Mouse (Mus musculus): Measurements from ENCODE around the gene Ppp4r2. TPM values are rescaled to one million over a fixed set of nuclear protein-coding genes. Genes with fewer than 3 reads are reported as not detected.

Ppp4r2 gene
- polyA plus RNA-seq, 1 experiment, result 19.1 TPM

DNA sequence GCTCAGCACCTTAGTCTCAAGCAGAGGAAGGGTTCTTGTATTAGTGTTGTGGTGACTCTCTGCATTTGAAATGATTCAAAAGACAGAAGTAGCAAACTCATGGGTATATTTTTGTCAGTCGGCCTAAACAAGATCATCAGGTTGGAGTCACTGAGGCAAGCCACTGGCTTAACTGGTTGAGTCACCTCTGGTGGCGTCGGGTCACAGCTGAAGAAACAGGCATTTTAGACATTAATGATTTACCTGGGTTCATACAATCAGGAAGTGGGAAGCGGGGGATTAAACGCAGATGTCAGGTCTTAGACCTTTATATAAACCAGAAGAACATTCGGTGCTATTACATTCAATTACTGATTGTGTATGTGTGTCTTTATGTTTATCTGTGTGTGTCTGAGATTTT is 7.4 kb upstream of the Ppp4r2 start:
- H3K79me2 ChIP-seq (ENCODE audit: control insufficient read depth, insufficient read depth), result no peaks in the 10 kb centered on the region
- no peaks in the 10 kb centered on the region for H3K36me3 ChIP-seq (ENCODE audit: control insufficient read depth, insufficient read depth)
- H3K4me2 ChIP-seq (ENCODE audit: low read depth), result no peak overlapping the region
- no peaks in the 10 kb centered on the region for H3K27me3 ChIP-seq (ENCODE audit: control insufficient read depth, insufficient read depth, insufficient read length)
- no peak for TF ChIP-seq TCF12 (IDR thresholded peaks at IDR 0.05; ENCODE audit: insufficient read depth, poor library complexity, severe bottlenecking)
- TF ChIP-seq POLR2AphosphoS2 (IDR thresholded peaks at IDR 0.05; ENCODE audit: insufficient read length, low read depth), result no peak
- no peak for TF ChIP-seq POLR2A (IDR thresholded peaks at IDR 0.05; ENCODE audit: insufficient read length, low read depth)
- no peak for TF ChIP-seq CEBPB (IDR thresholded peaks at IDR 0.05; ENCODE audit: insufficient read depth, poor library complexity, severe bottlenecking)
- no peak for TF ChIP-seq REST (IDR thresholded peaks at IDR 0.05; ENCODE audit: insufficient read depth, insufficient read length)
- TF ChIP-seq MAX (IDR thresholded peaks at IDR 0.05; ENCODE audit: low read depth), result no peak
- TF ChIP-seq TCF3 (IDR thresholded peaks at IDR 0.05; ENCODE audit: insufficient read length, low read depth), result no peak
- no peak for TF ChIP-seq MYOD1 (IDR thresholded peaks at IDR 0.05; ENCODE audit: control insufficient read depth in 1 of 3, insufficient read length in 2 of 3, low read depth in 2 of 3)
- no peak for TF ChIP-seq SRF (IDR thresholded peaks at IDR 0.05; ENCODE audit: control insufficient read depth, insufficient read length, low read depth)
- no peak for TF ChIP-seq USF1 (IDR thresholded peaks at IDR 0.05; ENCODE audit: low read depth)
- TF ChIP-seq E2F4 (IDR thresholded peaks at IDR 0.05; ENCODE audit: insufficient read depth), result no peak
- no peak for TF ChIP-seq MYOG (IDR thresholded peaks at IDR 0.05; ENCODE audit: control insufficient read depth in 1 of 3, insufficient read depth in 1 of 3, insufficient read length in 2 of 3, low read depth in 2 of 3)
- no peak overlapping the region for H3K4me3 ChIP-seq
- H3ac ChIP-seq (ENCODE audit: control insufficient read depth, insufficient read length), result no peak overlapping the region

DNA sequence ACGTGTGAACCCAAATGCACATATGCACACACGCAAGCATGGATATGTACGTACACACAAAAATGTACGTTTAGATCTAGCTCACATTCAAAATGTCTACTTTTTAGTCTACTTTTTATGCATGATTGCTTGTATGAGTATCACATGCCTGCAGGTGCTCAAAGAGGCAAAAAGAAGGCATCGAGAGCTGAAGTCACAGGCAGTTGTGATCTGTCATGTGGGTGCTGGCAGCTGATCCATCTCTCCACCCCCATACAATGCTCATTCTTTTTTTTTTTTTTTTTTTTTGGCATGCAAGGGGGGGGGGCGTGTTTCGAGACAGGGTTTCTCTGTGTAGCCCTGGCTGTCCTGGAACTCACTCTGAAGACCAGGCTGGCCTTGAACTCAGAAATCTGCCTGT is 4.9 kb upstream of the Ppp4r2 start:
- Histone ChIP-seq H3K4me3 (no peak overlapping the region), H3ac (ENCODE audit: control insufficient read depth, insufficient read length) (no peak overlapping the region), H3K4me2 (ENCODE audit: low read depth) (no peak overlapping the region), H3K36me3 (ENCODE audit: control insufficient read depth, insufficient read depth) (no peaks in the 10 kb centered on the region), H3K27me3 (ENCODE audit: control insufficient read depth, insufficient read depth, insufficient read length) (no peaks in the 10 kb centered on the region), H3K79me2 (ENCODE audit: control insufficient read depth, insufficient read depth) (peaks cover 5% of the 10 kb centered on the region)
- TF ChIP-seq SRF (IDR thresholded peaks at IDR 0.05; ENCODE audit: control insufficient read depth, insufficient read length, low read depth) (no peak), TCF3 (IDR thresholded peaks at IDR 0.05; ENCODE audit: insufficient read length, low read depth) (no peak), USF1 (IDR thresholded peaks at IDR 0.05; ENCODE audit: low read depth) (no peak), REST (IDR thresholded peaks at IDR 0.05; ENCODE audit: insufficient read depth, insufficient read length) (no peak), MYOG (IDR thresholded peaks at IDR 0.05; ENCODE audit: control insufficient read depth in 1 of 3, insufficient read depth in 1 of 3, insufficient read length in 2 of 3, low read depth in 2 of 3) (no peak), CEBPB (IDR thresholded peaks at IDR 0.05; ENCODE audit: insufficient read depth, poor library complexity, severe bottlenecking) (no peak), MYOD1 (IDR thresholded peaks at IDR 0.05; ENCODE audit: control insufficient read depth in 1 of 3, insufficient read length in 2 of 3, low read depth in 2 of 3) (no peak), TCF12 (IDR thresholded peaks at IDR 0.05; ENCODE audit: insufficient read depth, poor library complexity, severe bottlenecking) (no peak), MAX (IDR thresholded peaks at IDR 0.05; ENCODE audit: low read depth) (no peak)

DNA sequence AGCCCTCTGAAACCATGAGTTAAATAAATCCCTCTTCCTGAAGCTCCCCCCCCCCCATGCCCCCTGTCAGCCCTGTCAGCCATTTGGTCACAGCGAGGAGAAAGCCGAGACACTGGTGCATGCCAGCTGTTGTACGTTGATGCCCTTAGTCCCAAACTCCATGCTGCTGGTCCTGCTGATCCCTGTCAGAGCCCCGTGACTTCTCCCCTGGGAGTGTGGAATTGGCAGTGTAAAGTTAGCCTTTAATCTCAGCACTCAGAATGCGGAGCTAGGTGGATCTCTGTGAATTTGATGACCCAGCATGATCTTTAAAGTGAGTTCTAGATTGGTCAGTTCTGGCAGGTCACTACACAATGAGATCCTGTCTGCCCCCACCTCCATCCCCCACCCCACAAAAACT is 3.7 kb upstream of the Ppp4r2 start:
- Histone ChIP-seq H3K79me2 (ENCODE audit: control insufficient read depth, insufficient read depth) (peaks cover 13% of the 10 kb centered on the region), H3K27me3 (ENCODE audit: control insufficient read depth, insufficient read depth, insufficient read length) (no peaks in the 10 kb centered on the region), H3K4me2 (ENCODE audit: low read depth) (no peak overlapping the region), H3K4me3 (no peak overlapping the region), H3K36me3 (ENCODE audit: control insufficient read depth, insufficient read depth) (no peaks in the 10 kb centered on the region), H3ac (ENCODE audit: control insufficient read depth, insufficient read length) (no peak overlapping the region)
- no peak for TF ChIP-seq USF1 (IDR thresholded peaks at IDR 0.05; ENCODE audit: low read depth)
- no peak for TF ChIP-seq POLR2AphosphoS2 (IDR thresholded peaks at IDR 0.05; ENCODE audit: insufficient read length, low read depth)
- no peak for TF ChIP-seq MYOD1 (IDR thresholded peaks at IDR 0.05; ENCODE audit: control insufficient read depth in 1 of 3, insufficient read length in 2 of 3, low read depth in 2 of 3)
- TF ChIP-seq TCF3 (IDR thresholded peaks at IDR 0.05; ENCODE audit: insufficient read length, low read depth), result no peak
- TF ChIP-seq MYOG (IDR thresholded peaks at IDR 0.05; ENCODE audit: control insufficient read depth in 1 of 3, insufficient read depth in 1 of 3, insufficient read length in 2 of 3, low read depth in 2 of 3), result no peak
- TF ChIP-seq POLR2A (IDR thresholded peaks at IDR 0.05; ENCODE audit: insufficient read length, low read depth), result no peak
- TF ChIP-seq SRF (IDR thresholded peaks at IDR 0.05; ENCODE audit: control insufficient read depth, insufficient read length, low read depth), result no peak
- TF ChIP-seq E2F4 (IDR thresholded peaks at IDR 0.05; ENCODE audit: insufficient read depth), result no peak
- no peak for TF ChIP-seq CEBPB (IDR thresholded peaks at IDR 0.05; ENCODE audit: insufficient read depth, poor library complexity, severe bottlenecking)
- TF ChIP-seq MAX (IDR thresholded peaks at IDR 0.05; ENCODE audit: low read depth), result no peak
- no peak for TF ChIP-seq TCF12 (IDR thresholded peaks at IDR 0.05; ENCODE audit: insufficient read depth, poor library complexity, severe bottlenecking)
- no peak for TF ChIP-seq REST (IDR thresholded peaks at IDR 0.05; ENCODE audit: insufficient read depth, insufficient read length)

DNA sequence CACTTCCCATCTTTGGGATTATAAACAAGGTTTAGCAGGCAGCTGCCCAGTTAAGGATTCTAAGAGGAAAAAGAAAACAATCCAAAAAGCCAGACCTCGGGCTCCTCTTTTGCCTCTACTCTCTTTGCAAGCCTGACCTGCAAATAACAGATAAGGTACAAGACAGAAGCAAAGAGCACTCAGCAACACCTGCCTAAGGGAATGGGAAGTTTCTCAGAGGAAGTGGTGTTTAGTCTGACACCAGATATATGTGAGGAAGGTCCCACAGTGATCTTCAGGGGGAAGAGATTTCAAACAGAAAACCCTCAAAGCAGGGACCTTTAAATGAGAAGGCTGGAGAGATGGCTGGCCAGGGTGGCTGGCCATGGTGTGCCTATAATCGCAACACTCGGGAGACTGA is 2.2 kb upstream of the Ppp4r2 start:
- TF ChIP-seq MAX (IDR thresholded peaks at IDR 0.05; ENCODE audit: low read depth) (no peak), TCF3 (IDR thresholded peaks at IDR 0.05; ENCODE audit: insufficient read length, low read depth) (no peak), MYOD1 (IDR thresholded peaks at IDR 0.05; ENCODE audit: control insufficient read depth in 1 of 3, insufficient read length in 2 of 3, low read depth in 2 of 3) (no peak), USF1 (IDR thresholded peaks at IDR 0.05; ENCODE audit: low read depth) (no peak), MYOG (IDR thresholded peaks at IDR 0.05; ENCODE audit: control insufficient read depth in 1 of 3, insufficient read depth in 1 of 3, insufficient read length in 2 of 3, low read depth in 2 of 3) (no peak), E2F4 (IDR thresholded peaks at IDR 0.05; ENCODE audit: insufficient read depth) (no peak), CEBPB (IDR thresholded peaks at IDR 0.05; ENCODE audit: insufficient read depth, poor library complexity, severe bottlenecking) (no peak), REST (IDR thresholded peaks at IDR 0.05; ENCODE audit: insufficient read depth, insufficient read length) (no peak)
- Histone ChIP-seq H3K79me2 (ENCODE audit: control insufficient read depth, insufficient read depth) (peaks cover 28% of the 10 kb centered on the region), H3K4me3 (no peak overlapping the region), H3K36me3 (ENCODE audit: control insufficient read depth, insufficient read depth) (peaks cover 10% of the 10 kb centered on the region), H3K27me3 (ENCODE audit: control insufficient read depth, insufficient read depth, insufficient read length) (no peaks in the 10 kb centered on the region), H3K4me2 (ENCODE audit: low read depth) (no peak overlapping the region), H3ac (ENCODE audit: control insufficient read depth, insufficient read length) (no peak overlapping the region)

DNA sequence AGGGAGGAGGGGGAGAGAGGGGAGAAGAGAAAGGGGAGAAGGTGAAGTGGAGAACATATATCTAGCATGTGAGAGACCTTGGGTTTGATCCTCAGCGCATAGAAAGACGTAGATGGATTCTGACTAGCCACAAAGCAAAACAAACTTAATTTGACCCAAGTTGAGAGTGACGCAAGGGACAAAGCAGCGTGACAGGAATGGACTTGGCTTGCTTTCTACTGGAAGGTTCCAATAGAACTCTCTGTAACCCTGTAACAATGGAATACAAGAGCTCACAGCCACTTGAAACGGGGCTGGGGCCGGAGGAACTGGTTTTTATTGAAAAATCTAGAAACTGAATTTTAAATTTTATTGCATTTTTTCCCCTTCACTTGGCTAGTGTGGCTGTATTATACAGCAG is 1.7 kb upstream of the Ppp4r2 start:
- TF ChIP-seq MAX (IDR thresholded peaks at IDR 0.05; ENCODE audit: low read depth) (no peak), USF1 (IDR thresholded peaks at IDR 0.05; ENCODE audit: low read depth) (no peak), E2F4 (IDR thresholded peaks at IDR 0.05; ENCODE audit: insufficient read depth) (no peak), CEBPB (IDR thresholded peaks at IDR 0.05; ENCODE audit: insufficient read depth, poor library complexity, severe bottlenecking) (no peak), MYOG (IDR thresholded peaks at IDR 0.05; ENCODE audit: control insufficient read depth in 1 of 3, insufficient read depth in 1 of 3, insufficient read length in 2 of 3, low read depth in 2 of 3) (no peak), POLR2A (IDR thresholded peaks at IDR 0.05; ENCODE audit: insufficient read length, low read depth) (no peak), TCF3 (IDR thresholded peaks at IDR 0.05; ENCODE audit: insufficient read length, low read depth) (no peak), MYOD1 (IDR thresholded peaks at IDR 0.05; ENCODE audit: control insufficient read depth in 1 of 3, insufficient read length in 2 of 3, low read depth in 2 of 3) (no peak), REST (IDR thresholded peaks at IDR 0.05; ENCODE audit: insufficient read depth, insufficient read length) (no peak), POLR2AphosphoS2 (IDR thresholded peaks at IDR 0.05; ENCODE audit: insufficient read length, low read depth) (no peak), SRF (IDR thresholded peaks at IDR 0.05; ENCODE audit: control insufficient read depth, insufficient read length, low read depth) (no peak)
- Histone ChIP-seq H3K4me2 (ENCODE audit: low read depth) (no peak overlapping the region), H3K27me3 (ENCODE audit: control insufficient read depth, insufficient read depth, insufficient read length) (no peaks in the 10 kb centered on the region), H3K4me3 (no peak overlapping the region), H3K36me3 (ENCODE audit: control insufficient read depth, insufficient read depth) (peaks cover 16% of the 10 kb centered on the region), H3ac (ENCODE audit: control insufficient read depth, insufficient read length) (no peak overlapping the region), H3K79me2 (ENCODE audit: control insufficient read depth, insufficient read depth) (peaks cover 33% of the 10 kb centered on the region)
